Mouse (Mus musculus) liver, embryonic 15.5 days (tissue): Measurements from ENCODE around the gene Galnt14. TPM values are rescaled to one million over a fixed set of nuclear protein-coding genes. Genes with fewer than 3 reads are reported as not detected.
A peak's percentile ranks its signal among the peaks of the same experiment; 100 is the strongest.

Experiments used
- ATAC-seq: fragments of 200-750 bp; cut with Nextera tagmentation; 2 replicates; pipeline ENCODE4 v1.8.0; 2017; ENCODE audit warnings: moderate number of reproducible peaks, mild to moderate bottlenecking, moderate library complexity; ENCODE audit not compliant: insufficient read depth
- H3K27ac ChIP-seq: fragments of 300-500 bp; sonication (generic); replicated peaks from 2 replicates; pipeline ENCODE4 v1.5.1; 2015; ENCODE audit warnings: mild to moderate bottlenecking, inconsistent platforms
- H3K27me3 ChIP-seq: fragments of 300-500 bp; sonication (generic); 2 replicates; pipeline ENCODE4 v1.6.1; 2015; ENCODE audit warnings: mild to moderate bottlenecking, inconsistent platforms
- H3K36me3 ChIP-seq: fragments of 300-500 bp; sonication (generic); replicated peaks from 2 replicates; pipeline ENCODE4 v1.6.1; 2015; ENCODE audit warnings: moderate library complexity, mild to moderate bottlenecking, inconsistent platforms
- H3K4me1 ChIP-seq: fragments of 300-500 bp; sonication (generic); replicated peaks from 2 replicates; pipeline ENCODE4 v1.6.1; 2015; ENCODE audit warnings: inconsistent platforms
- H3K4me2 ChIP-seq: fragments of 300-500 bp; sonication (generic); 2 replicates; pipeline ENCODE4 v1.6.1; 2015; ENCODE audit warnings: moderate library complexity, mild to moderate bottlenecking, inconsistent platforms
- H3K4me3 ChIP-seq: fragments of 300-500 bp; sonication (generic); replicated peaks from 2 replicates; pipeline ENCODE4 v1.5.1; 2015; ENCODE audit warnings: mild to moderate bottlenecking, inconsistent platforms
- H3K9ac ChIP-seq: fragments of 300-500 bp; sonication (generic); 2 replicates; pipeline ENCODE4 v1.6.1; 2015; ENCODE audit warnings: moderate library complexity, mild to moderate bottlenecking, inconsistent platforms
- H3K9me3 ChIP-seq: fragments of 300-500 bp; sonication (generic); replicated peaks from 2 replicates; pipeline ENCODE4 v1.6.1; 2016; ENCODE audit warnings: inconsistent platforms
- WGBS: fragments of 180-500 bp; shearing (Covaris S2); methylation state at CpG from one replicate; pipeline ENCODE4 v1.1.7; 2015; ENCODE audit warnings: mixed read lengths; ENCODE audit not compliant: insufficient replicate concordance; 5-methylcytosine and 5-hydroxymethylcytosine counted together
- polyA plus RNA-seq: library from polyadenylated mRNA; unstranded; fragments of >200 nt; fragmentation: Nextera tagmentation; extraction: Ambion mirVana; gene quantifications from 2 replicates; pipeline ENCODE4 v1.2.1, GENCODE M21; 2015

Gene Galnt14
- polyA plus RNA-seq, 1 experiment from 2014 or later: 0.05 TPM

DNA sequence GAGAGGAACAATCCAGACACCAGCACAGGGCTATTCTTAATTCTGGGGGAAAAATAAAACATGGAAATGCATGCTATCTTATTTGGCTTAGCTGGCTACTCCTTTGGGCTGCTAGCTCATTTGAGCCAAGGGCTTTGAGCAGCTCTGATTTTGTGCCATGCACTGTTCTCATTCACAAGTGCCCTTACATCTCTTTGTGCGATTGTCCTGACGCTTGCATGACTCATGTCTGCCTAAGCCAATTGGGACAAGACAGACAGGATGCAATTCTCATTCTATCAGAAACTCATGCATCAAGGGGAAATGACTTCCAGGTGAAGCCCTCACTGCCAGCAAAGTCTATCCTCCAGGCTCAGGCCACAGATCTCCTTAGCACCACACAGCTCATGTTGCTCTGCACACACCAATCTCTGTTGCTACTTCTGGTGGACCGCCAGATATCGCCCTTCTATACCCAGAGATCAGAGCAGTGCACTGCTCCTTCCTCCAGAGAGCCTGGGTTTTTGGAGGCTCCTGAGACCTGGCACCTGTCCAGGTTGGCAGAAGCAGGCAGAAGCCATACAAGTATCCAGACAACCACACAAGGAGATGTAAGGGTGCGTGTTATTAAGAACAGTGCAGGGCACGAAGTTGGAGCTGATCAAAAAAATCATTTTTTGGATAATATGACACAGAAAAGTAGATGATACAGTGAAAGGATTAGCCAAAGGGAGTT lies 51.4 kb downstream of the Galnt14 start:
- H3K36me3 ChIP-seq: no peaks in the 10 kb centered on the region
- H3K9me3 ChIP-seq: no peaks in the 10 kb centered on the region
- no peak overlapping the region for H3K9ac ChIP-seq
- H3K27me3 ChIP-seq: no peaks in the 10 kb centered on the region
- no peaks in the 10 kb centered on the region for H3K4me1 ChIP-seq
- no peak overlapping the region for H3K4me2 ChIP-seq
- WGBS: 64% methylated on average over 6 of the region's 6 CpGs
- ATAC-seq: no peak
- no peak overlapping the region for H3K27ac ChIP-seq
- no peak overlapping the region for H3K4me3 ChIP-seq

DNA sequence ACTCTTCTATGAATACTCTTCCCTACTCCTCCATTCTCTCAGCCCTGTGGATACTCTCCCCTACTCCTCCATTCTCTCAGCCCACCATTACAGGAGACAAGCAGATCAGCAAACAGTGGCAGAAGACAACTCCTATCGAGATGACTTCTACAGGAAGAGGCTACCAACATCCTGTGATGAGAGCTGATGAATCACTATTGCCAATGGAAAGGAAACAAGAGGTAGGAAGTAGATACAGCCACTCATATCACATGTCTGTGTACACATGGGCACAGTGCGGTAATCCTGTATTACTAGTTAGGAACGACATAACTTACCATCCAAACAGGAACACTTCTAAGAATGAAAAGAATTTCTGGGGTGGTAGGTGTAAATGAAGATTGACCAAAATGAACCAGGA lies 53.9 kb downstream of the Galnt14 start:
- H3K9me3 ChIP-seq: no peaks in the 10 kb centered on the region
- no peaks in the 10 kb centered on the region for H3K36me3 ChIP-seq
- 25% methylated on average over 3 of the region's 3 CpGs for WGBS
- no peak overlapping the region for H3K9ac ChIP-seq
- no peak for ATAC-seq
- no peak overlapping the region for H3K4me3 ChIP-seq
- H3K4me2 ChIP-seq: no peak overlapping the region
- H3K4me1 ChIP-seq: no peaks in the 10 kb centered on the region
- H3K27me3 ChIP-seq: no peaks in the 10 kb centered on the region
- no peak overlapping the region for H3K27ac ChIP-seq

DNA sequence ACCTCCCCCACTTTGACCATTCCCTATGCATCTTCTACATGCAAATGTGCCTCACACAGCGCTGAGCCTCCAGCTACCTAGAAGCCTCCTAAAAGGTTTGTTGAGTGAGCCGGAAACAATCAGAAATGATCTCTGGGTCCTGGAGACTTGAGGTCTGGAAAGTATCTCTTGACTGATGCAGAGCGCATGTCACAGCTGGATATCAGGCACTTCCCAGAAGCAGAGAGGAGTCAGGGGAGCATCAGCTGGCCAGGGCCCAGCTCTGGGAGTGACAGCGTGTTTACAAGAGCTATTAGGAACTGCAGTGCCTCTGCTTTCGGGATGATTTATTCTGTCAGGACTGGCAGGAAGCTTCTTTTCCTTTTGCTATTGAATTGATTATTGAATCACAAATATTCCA lies 56.0 kb downstream of the Galnt14 start:
- no peaks in the 10 kb centered on the region for H3K4me1 ChIP-seq
- no peak overlapping the region for H3K4me2 ChIP-seq
- no peak overlapping the region for H3K27ac ChIP-seq
- no peak overlapping the region for H3K4me3 ChIP-seq
- no peaks in the 10 kb centered on the region for H3K36me3 ChIP-seq
- ATAC-seq: no peak
- 32% methylated on average over 5 of the region's 5 CpGs for WGBS
- H3K9me3 ChIP-seq: no peaks in the 10 kb centered on the region
- no peak overlapping the region for H3K9ac ChIP-seq
- H3K27me3 ChIP-seq: no peaks in the 10 kb centered on the region

DNA sequence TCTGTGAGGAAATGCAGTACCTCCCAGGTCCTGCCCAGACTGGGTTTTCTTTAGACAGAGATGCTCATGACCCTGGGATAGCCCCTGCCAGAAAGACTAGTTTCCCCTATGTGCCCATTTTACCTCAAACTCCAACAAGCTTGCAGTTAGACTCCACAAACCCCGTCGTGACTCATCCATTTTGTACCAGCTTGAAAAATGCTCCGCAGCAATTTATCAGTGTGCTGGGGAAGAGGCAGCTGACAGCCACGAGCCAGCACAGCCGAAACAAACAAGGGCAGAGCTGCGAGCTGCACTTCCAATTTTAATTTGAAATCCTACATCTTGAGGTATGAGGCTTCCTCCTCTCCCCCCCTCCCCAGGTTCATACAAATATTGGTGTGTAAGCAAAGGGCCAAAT lies 60.9 kb downstream of the Galnt14 start:
- no peak for ATAC-seq
- 57% methylated on average over 6 of the region's 6 CpGs for WGBS
- no peaks in the 10 kb centered on the region for H3K27me3 ChIP-seq

DNA sequence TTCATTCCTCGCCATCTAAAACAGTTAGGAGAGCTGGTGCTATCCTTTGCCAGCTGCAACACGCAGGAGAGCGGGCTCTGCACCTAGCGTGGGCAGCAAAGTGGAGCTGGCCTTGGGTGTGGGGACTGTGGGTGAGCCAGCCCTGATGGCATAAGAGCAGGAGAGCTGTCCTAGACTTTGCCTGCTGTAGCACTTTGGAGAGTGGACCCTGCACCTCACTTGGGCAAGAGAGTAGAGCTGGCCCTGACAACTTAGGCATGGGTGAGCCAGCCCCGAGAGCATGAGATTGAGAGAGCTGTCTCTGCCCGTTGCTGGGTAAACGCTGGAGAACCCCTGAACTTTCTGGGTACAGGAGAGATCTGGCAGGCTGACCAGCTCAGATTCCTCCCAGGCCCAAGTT lies 68.6 kb downstream of the Galnt14 start:
- no peak for ATAC-seq
- Histone ChIP-seq H3K4me2 (no peak overlapping the region), H3K9me3 (no peaks in the 10 kb centered on the region), H3K4me3 (no peak overlapping the region), H3K36me3 (no peaks in the 10 kb centered on the region), H3K27ac (no peak overlapping the region), H3K9ac (no peak overlapping the region), H3K4me1 (no peaks in the 10 kb centered on the region), H3K27me3 (no peaks in the 10 kb centered on the region)
- WGBS: 54% methylated on average over 7 of the region's 7 CpGs

More for the DNA sequence above, 60.9 kb downstream of the Galnt14 start:
- Histone ChIP-seq H3K4me3 (no peak overlapping the region), H3K4me1 (no peaks in the 10 kb centered on the region), H3K27ac (no peak overlapping the region), H3K36me3 (no peaks in the 10 kb centered on the region), H3K9ac (no peak overlapping the region), H3K9me3 (no peaks in the 10 kb centered on the region), H3K4me2 (no peak overlapping the region)

DNA sequence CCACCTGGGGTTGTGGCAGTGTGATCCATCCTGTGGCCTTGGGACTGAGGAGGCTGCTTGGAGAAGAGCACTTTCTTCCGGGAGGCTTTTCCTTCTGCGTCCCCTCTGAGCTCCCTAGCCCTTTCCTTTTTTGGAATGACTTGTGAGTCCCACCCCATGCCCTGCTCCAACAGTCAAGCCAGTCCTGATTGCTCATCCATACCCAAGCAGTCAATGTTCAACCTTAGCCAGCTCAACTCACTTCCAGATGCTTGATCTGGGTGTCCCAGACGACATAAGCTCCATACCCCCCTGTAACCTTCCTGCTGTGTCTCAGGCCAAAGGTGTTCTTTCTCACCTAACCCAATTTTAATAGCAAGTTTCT lies 70.2 kb downstream of the Galnt14 start:
- no peaks in the 10 kb centered on the region for H3K4me1 ChIP-seq
- no peaks in the 10 kb centered on the region for H3K36me3 ChIP-seq
- WGBS: 53% methylated on average over 3 of the region's 3 CpGs
- H3K9me3 ChIP-seq: no peaks in the 10 kb centered on the region
- no peak overlapping the region for H3K9ac ChIP-seq
- H3K27me3 ChIP-seq: no peaks in the 10 kb centered on the region
- H3K4me3 ChIP-seq: no peak overlapping the region
- no peak for ATAC-seq
- H3K27ac ChIP-seq: no peak overlapping the region
- H3K4me2 ChIP-seq: no peak overlapping the region

DNA sequence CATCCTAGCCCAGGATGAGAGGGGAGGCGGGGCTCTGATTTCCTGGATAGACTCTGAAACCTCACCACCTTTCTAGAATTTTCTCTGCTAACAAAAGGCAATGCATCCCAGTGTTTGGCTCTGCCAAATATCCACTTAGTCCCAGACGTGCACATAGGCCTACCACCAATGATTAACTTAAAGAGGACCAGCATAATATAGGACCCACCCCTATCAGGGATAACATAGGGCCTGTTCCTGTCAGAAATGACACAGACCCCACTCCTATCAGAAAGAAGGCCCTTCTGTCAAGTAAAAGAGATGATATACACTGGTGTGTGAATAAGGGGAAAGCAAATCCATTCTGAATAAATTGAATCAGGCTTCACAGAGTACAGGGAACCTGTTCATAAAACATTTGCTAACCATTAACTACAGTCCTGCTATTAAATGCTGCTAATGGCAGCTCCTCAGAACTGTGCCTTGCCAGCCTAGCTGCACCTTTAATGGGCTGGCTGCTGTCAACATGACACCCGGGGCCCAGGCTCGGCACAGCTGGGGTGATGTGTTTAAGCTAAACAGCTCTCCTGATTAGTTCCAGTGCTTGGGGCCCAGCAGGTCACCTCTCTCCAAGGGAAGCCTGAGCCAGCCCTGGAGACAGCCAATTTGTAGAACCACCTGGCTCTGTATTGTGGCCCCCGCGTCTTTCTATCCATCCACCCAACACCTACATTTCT lies 70.7 kb downstream of the Galnt14 start:
- Histone ChIP-seq H3K9me3 (no peaks in the 10 kb centered on the region), H3K9ac (no peak overlapping the region), H3K36me3 (no peaks in the 10 kb centered on the region), H3K4me1 (no peaks in the 10 kb centered on the region), H3K27me3 (no peaks in the 10 kb centered on the region), H3K27ac (no peak overlapping the region), H3K4me3 (no peak overlapping the region), H3K4me2 (no peak overlapping the region)
- ATAC-seq: no peak
- WGBS: 45% methylated on average over 6 of the region's 6 CpGs

DNA sequence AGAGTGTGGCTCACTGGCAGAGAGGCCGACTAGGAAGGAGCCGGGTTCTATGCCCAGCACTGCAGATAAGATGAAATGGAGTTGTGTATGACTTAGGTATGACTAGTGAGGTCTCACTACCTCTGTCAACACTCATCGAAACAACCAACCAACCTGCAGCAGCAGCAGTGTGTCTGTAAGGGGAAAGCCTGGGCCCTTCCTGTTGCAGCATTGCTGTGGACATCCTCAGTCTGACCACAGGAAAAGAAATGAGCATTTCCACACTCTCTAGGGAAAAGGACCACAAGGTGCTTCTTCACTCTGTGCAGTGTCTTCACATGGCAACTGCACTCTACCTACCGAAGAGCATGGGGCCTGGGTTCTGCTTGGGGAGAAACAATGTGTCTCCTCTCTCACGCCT lies 73.3 kb downstream of the Galnt14 start:
- Histone ChIP-seq H3K9ac (no peak overlapping the region), H3K9me3 (no peaks in the 10 kb centered on the region), H3K4me2 (no peak overlapping the region), H3K27me3 (no peaks in the 10 kb centered on the region), H3K4me1 (no peaks in the 10 kb centered on the region), H3K4me3 (no peak overlapping the region), H3K27ac (no peak overlapping the region), H3K36me3 (no peaks in the 10 kb centered on the region)
- WGBS: 54% methylated on average over 5 of the region's 5 CpGs
- ATAC-seq: peak; percentile 37; the same call in 1 of the 2 replicates

DNA sequence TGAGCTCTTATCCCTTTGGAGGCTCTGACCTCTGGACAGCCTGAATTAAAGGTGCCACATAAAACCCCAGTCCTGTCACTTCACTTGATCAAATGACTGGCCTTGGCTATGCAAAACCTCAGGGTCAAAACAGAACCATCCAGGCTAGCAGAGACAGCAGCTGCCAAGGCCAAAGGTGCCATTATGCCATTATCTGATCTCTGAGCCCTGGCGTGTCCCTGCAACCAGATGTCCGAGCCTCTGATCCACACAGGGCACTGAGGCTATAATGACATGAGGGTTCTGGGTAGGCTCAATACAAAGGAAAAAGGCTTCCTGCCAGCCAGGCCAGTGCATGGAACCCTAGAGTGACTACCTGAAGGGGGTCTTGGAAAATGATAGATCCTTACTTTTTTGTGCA lies 75.4 kb downstream of the Galnt14 start:
- Histone ChIP-seq H3K9ac (no peak overlapping the region), H3K27me3 (no peaks in the 10 kb centered on the region), H3K4me1 (no peaks in the 10 kb centered on the region), H3K4me2 (no peak overlapping the region), H3K36me3 (no peaks in the 10 kb centered on the region), H3K9me3 (no peaks in the 10 kb centered on the region), H3K27ac (no peak overlapping the region), H3K4me3 (no peak overlapping the region)
- 69% methylated on average over 2 of the region's 2 CpGs for WGBS
- ATAC-seq: no peak

DNA sequence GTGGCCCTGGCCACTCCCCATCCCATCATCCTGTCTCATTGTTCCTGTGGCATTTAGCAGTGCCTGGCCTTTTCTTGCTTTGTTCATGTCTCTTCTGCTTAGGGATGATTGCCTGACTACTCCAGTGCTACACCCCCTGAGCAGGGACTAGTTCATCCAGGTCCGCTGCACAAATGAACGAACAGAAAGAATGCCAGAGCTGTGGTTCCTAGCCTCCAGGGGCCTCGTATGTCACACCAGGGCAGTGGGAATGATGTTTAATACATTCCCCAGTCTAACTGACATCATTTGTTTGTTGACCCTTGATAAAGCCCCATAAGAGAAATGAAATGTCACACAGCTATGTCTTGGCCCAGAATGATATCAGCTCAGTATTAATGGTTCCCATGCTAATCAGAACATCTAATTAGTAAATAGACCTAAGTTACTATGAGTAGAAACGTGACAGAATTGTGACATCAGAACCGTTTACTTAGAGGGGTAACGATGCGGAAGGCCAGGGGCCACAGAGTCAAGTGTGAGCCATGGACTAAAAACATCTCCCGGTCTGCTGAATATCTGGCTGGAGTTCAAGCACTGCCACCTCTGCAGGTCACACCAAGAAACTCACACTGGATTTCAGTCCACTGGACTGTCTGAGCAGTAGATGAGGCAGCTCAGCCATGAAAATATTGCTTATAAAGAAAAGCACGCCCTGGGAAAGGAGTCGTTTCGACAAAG lies 76.1 kb downstream of the Galnt14 start:
- Histone ChIP-seq H3K4me2 (no peak overlapping the region), H3K27me3 (no peaks in the 10 kb centered on the region), H3K9me3 (no peaks in the 10 kb centered on the region), H3K4me3 (no peak overlapping the region), H3K36me3 (no peaks in the 10 kb centered on the region), H3K4me1 (no peaks in the 10 kb centered on the region), H3K9ac (no peak overlapping the region), H3K27ac (no peak overlapping the region)
- ATAC-seq: no peak
- WGBS: 69% methylated on average over 11 of the region's 11 CpGs

DNA sequence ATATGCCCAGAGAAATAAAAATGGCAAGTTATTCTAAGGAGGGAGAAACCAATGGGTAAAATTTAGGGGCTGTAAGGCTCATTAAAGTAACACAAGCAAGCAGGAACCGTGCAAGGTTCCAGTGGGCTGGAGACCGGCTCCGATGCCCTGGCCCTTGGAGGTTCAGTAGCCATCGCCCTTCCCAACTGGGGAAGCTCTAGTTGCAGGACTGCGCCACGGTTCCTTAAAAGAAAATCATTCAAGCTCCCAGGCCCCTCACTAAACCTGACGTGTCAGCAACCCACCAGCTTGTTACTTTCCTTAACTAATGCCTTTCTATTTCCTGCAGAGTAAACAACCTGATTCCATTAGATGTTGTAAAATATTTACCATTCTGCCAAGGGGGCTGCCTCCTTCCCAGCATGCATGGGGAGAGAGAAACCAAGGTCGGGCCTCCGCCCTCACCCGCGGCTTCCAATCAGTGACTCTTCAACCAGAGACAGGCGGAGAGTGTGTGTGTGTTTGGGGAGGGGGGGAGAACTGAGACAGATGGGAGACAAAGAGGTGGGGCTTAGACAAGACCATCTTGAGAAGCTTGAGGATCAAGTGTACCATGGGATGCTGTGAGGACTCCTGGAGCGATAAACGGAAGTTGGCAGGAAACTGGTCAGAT lies 81.9 kb downstream of the Galnt14 start:
- ATAC-seq: no peak
- no peak overlapping the region for H3K4me3 ChIP-seq
- H3K27me3 ChIP-seq: no peaks in the 10 kb centered on the region
- no peak overlapping the region for H3K4me2 ChIP-seq
- 72% methylated on average over 14 of the region's 14 CpGs for whole genome bisulfite sequencing
- no peaks in the 10 kb centered on the region for H3K9me3 ChIP-seq
- no peaks in the 10 kb centered on the region for H3K36me3 ChIP-seq
- no peak overlapping the region for H3K9ac ChIP-seq
- H3K4me1 ChIP-seq: no peaks in the 10 kb centered on the region
- no peak overlapping the region for H3K27ac ChIP-seq
